Mouse (Mus musculus): ENCODE results near the gene Trappc3l. TPM values are rescaled to one million over a fixed set of nuclear protein-coding genes. Genes with fewer than 3 reads are reported as not detected.
A peak's percentile ranks its signal among the peaks of the same experiment; 100 is the strongest.
"Not testable (repeated sequence)": the region's sequence is repeated elsewhere in the genome, so short reads cannot be mapped to it uniquely, and the experiment has no call there.

Trappc3l gene
- polyA plus RNA-seq (2012; rRNA removed) = not detected in 2 replicates

GRCm38 (mm10) chr10:34037401-34037800, at the start of gene Trappc3l:
Trappc3l (plus strand) TSS chr10:34037597.
- no peak for DNase-seq
- 76% methylated on average over 3 of the region's 3 CpGs for WGBS
- no peaks in the 10 kb centered on the region for H3K4me1 ChIP-seq (ENCODE audit: control insufficient read depth, insufficient read depth, low read length)
- H3K4me3 ChIP-seq (replicated peaks; ENCODE audit: extremely low read depth, low read depth, low read length) = no peak within 1 kb of the TSS
- TF ChIP-seq POLR2A (IDR thresholded peaks at IDR 0.05; ENCODE audit: borderline replicate concordance, extremely low read depth, low read depth, low read length) = no peak
- TF ChIP-seq CTCF (IDR thresholded peaks at IDR 0.05; ENCODE audit: insufficient read depth, low read length) = no peak

GRCm38 (mm10) chr10:33996686-33997085, 40.7 kb upstream of the Trappc3l start:
- 84% methylated on average over 6 of the region's 8 CpGs for WGBS
- not testable (repeated sequence) for H3K4me1 ChIP-seq (ENCODE audit: control insufficient read depth, insufficient read depth, low read length); DNase-seq; H3K4me3 ChIP-seq (replicated peaks; ENCODE audit: extremely low read depth, low read depth, low read length)

DNA sequence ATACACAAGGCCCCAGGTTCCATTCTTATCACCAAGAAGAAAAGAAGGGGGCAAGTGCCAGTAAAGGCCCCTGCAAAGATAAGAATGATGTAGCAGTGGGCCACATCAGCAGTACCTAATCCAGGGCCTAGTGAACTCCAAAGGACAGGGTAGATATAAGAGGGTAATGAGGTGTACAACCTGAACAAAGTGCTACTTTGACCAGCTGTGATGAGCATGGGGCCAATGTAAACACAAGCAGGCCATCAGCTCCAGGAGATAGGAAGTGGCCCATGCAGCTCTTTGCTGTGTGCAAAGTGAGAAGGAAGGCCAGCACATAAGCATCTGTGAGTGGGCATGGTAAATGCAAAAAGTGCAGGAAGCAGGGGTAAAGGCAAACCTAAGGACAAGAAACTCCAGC, 39.0 kb upstream of the Trappc3l start:
- no peak for TF ChIP-seq POLR2A (IDR thresholded peaks at IDR 0.05; ENCODE audit: borderline replicate concordance, extremely low read depth, low read depth, low read length)
- TF ChIP-seq CTCF (IDR thresholded peaks at IDR 0.05; ENCODE audit: insufficient read depth, low read length) = no peak
- Histone ChIP-seq H3K4me3 (replicated peaks; ENCODE audit: extremely low read depth, low read depth, low read length) (no peak overlapping the region), H3K4me1 (ENCODE audit: control insufficient read depth, insufficient read depth, low read length) (no peaks in the 10 kb centered on the region)
- DNase-seq = no peak

GRCm38 (mm10) chr10:34012581-34012980, 24.8 kb upstream of the Trappc3l start:
- Histone ChIP-seq H3K4me1 (ENCODE audit: control insufficient read depth, insufficient read depth, low read length) (no peaks in the 10 kb centered on the region), H3K4me3 (replicated peaks; ENCODE audit: extremely low read depth, low read depth, low read length) (no peak overlapping the region)
- 88% methylated on average over 4 of the region's 4 CpGs for WGBS
- no peak for DNase-seq
- TF ChIP-seq CTCF (IDR thresholded peaks at IDR 0.05; ENCODE audit: insufficient read depth, low read length) (no peak), POLR2A (IDR thresholded peaks at IDR 0.05; ENCODE audit: borderline replicate concordance, extremely low read depth, low read depth, low read length) (no peak)

- TF ChIP-seq CTCF (IDR thresholded peaks at IDR 0.05; ENCODE audit: insufficient read depth, low read length) (no peak), POLR2A (IDR thresholded peaks at IDR 0.05; ENCODE audit: borderline replicate concordance, extremely low read depth, low read depth, low read length) (no peak)
- DNase-seq = no peak
- WGBS = 83% methylated on average over 2 of the region's 2 CpGs
- Histone ChIP-seq H3K4me3 (replicated peaks; ENCODE audit: extremely low read depth, low read depth, low read length) (no peak overlapping the region), H3K4me1 (ENCODE audit: control insufficient read depth, insufficient read depth, low read length) (peaks cover 3% of the 10 kb centered on the region)
Observed at GRCm38 (mm10) chr10:34013241-34013640, 24.2 kb upstream of the Trappc3l start.

GRCm38 (mm10) chr10:34018746-34019301, 18.6 kb upstream of the Trappc3l start:
- under 1% methylated on average over 21 of the region's 21 CpGs for WGBS
- Histone ChIP-seq H3K4me3 (replicated peaks; ENCODE audit: extremely low read depth, low read depth, low read length) (peak overlapping the region; percentile 85), H3K4me1 (ENCODE audit: control insufficient read depth, insufficient read depth, low read length) (peaks cover 5% of the 10 kb centered on the region)
- DNase-seq = peak; percentile 10
- TF ChIP-seq POLR2A (IDR thresholded peaks at IDR 0.05; ENCODE audit: borderline replicate concordance, extremely low read depth, low read depth, low read length) (no peak), CTCF (IDR thresholded peaks at IDR 0.05; ENCODE audit: insufficient read depth, low read length) (no peak)

- under 1% methylated on average over 82 of the region's 82 CpGs for WGBS
- DNase-seq = peak; percentile 94
- H3K4me3 ChIP-seq (replicated peaks; ENCODE audit: extremely low read depth, low read depth, low read length) = peak within 1 kb of the TSS; percentile 85
- TF ChIP-seq CTCF (IDR thresholded peaks at IDR 0.05; ENCODE audit: insufficient read depth, low read length) (no peak), POLR2A (IDR thresholded peaks at IDR 0.05; ENCODE audit: borderline replicate concordance, extremely low read depth, low read depth, low read length) (peak; percentile 67; the same call in 1 of the 2 replicates)
- H3K4me1 ChIP-seq (ENCODE audit: control insufficient read depth, insufficient read depth, low read length) = peaks cover 5% of the 10 kb centered on the region
Observed at GRCm38 (mm10) chr10:34019302-34020075, 17.9 kb upstream of the Trappc3l start, which contains the start of gene Rwdd1. Rwdd1 (minus strand) TSS chr10:34019624.

- no peaks in the 10 kb centered on the region for H3K4me1 ChIP-seq (ENCODE audit: control insufficient read depth, insufficient read depth, low read length)
- H3K4me3 ChIP-seq (replicated peaks; ENCODE audit: extremely low read depth, low read depth, low read length) = no peak overlapping the region
- TF ChIP-seq CTCF (IDR thresholded peaks at IDR 0.05; ENCODE audit: insufficient read depth, low read length) = no peak
- no peak for TF ChIP-seq POLR2A (IDR thresholded peaks at IDR 0.05; ENCODE audit: borderline replicate concordance, extremely low read depth, low read depth, low read length)
- 51% methylated on average over 5 of the region's 5 CpGs for WGBS
- DNase-seq = no peak
Observed at GRCm38 (mm10) chr10:34030322-34030721, 7.1 kb upstream of the Trappc3l start.

DNA sequence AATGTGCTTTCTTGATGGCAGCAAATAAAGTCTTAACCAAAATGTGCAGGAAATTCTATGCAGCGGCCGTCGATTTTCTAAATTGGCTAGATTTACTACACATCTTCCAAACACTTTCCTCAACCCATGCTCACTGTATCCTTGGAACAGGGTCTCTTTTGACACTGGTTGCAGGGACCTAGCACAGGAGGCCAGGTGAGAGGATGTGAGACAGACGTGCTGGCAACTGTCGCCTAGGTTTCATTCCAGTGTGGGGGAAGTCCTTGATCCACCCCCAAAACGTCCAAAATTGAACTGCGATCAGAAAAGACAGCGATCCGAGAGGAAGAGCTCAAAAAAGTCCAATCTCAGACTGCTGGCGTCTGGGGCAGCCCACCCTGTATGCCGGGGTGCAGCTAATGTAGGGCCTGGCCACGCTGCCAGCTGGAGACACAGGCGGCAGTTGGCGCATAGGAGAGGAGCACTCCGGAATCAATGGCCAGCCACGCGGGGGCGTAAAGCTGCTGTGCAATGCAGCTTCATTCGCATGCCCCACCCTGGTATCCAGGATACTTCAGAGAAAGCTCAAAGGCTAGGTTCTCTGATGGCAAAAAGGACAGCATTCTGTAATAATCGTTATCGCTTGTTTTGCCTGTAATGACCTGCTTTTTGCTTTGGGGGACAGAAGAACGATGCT, 3.6 kb upstream of the Trappc3l start:
- DNase-seq = peak; percentile 56
- peak; percentile 58 for TF ChIP-seq CTCF (IDR thresholded peaks at IDR 0.05; ENCODE audit: insufficient read depth, low read length)
- TF ChIP-seq POLR2A (IDR thresholded peaks at IDR 0.05; ENCODE audit: borderline replicate concordance, extremely low read depth, low read depth, low read length) = no peak
- Histone ChIP-seq H3K4me3 (replicated peaks; ENCODE audit: extremely low read depth, low read depth, low read length) (no peak overlapping the region), H3K4me1 (ENCODE audit: control insufficient read depth, insufficient read depth, low read length) (no peaks in the 10 kb centered on the region)
- 19% methylated on average over 22 of the region's 22 CpGs for WGBS
